Mouse (Mus musculus): Measurements from ENCODE around the gene Tmem232. TPM values are rescaled to one million over a fixed set of nuclear protein-coding genes. Genes with fewer than 3 reads are reported as not detected.

The Tmem232 gene
- total RNA-seq (2014; rRNA removed) (1.6 and 2.0 TPM in 2 replicates), polyA plus RNA-seq (2015; fragmentation: Nextera tagmentation; extraction: Ambion mirVana) (0.89 and 1.3 TPM in 2 replicates)

DNA sequence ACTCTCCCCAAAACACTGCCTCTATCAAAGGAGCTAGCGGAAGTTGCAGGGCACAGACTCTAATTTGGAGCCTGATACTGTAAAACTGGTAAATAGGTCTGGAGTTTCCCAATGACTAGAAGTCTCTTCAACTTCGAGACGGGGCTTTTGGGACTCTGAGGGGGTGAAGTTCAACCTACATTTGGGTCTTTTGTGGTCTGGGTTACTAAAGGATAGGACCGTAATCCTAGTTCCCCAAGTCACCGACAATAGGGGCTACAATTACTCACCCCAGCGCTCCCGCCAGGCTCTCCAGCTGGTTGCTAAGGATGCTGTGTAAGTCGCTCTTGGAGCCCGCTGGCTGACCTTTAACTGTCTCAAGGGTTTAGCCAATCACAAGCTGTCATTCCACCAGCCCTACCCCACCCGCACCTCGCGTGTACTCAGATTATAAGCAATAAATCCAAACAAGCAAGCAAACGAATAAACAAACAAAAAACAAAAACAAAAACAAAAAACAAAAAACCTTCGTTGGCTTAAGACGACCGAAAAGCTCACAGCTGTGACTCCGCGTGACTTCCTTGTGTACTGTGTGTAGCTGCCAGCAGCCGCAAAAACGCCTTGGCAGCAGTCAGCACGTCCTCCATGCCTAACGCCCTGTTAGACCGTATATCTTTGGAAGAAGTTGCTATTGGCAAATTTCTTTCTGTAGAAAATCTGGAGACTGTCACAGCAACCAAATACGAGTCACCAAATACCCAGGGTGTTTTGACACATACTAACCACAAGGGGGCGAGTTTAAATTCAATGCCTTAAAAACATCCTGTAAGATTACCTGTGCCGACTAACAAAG, at the start of gene Tmem232:
Gene Tmem232 (minus strand): TSS at position 342 of the 832 bp plus-strand sequence.
- H3K9me3 ChIP-seq (ENCODE audit: low read length): no peaks in the 10 kb centered on the region
- no peaks in the 10 kb centered on the region for H3K36me3 ChIP-seq (ENCODE audit: insufficient read depth, low read length)
- ATAC-seq (peak; percentile 87), DNase-seq (ENCODE audit: low spot score) (peak; percentile 74)
- H3K4me3 ChIP-seq (ENCODE audit: low read length): peak within 1 kb of the TSS; percentile 37
- H3K4me1 ChIP-seq (ENCODE audit: insufficient read depth, low read length): no peaks in the 10 kb centered on the region; the same call in 1 of the 2 replicates
- 15% methylated on average over 26 of the region's 26 CpGs for WGBS
- no peaks in the 10 kb centered on the region for H3K27me3 ChIP-seq (ENCODE audit: insufficient read depth, low read length)
- H3K27ac ChIP-seq: no peak within 1 kb of the TSS
- H3K9ac ChIP-seq (replicated peaks; ENCODE audit: low read length): 0 out of 2 replicates have a peak within 1 kb of the TSS, but pooled peaks have one; percentile 21
- TF ChIP-seq CTCF (IDR thresholded peaks at IDR 0.05; ENCODE audit: low read depth): peak; percentile 70
- peak within 1 kb of the TSS; percentile 72 for H3K4me2 ChIP-seq (ENCODE audit: low read depth, low read length)

GRCm38 (mm10) chr17:65586892-65587291, 46.3 kb upstream of the Tmem232 start:
- Histone ChIP-seq H3K27me3 (ENCODE audit: insufficient read depth, low read length) (no peaks in the 10 kb centered on the region), H3K4me3 (ENCODE audit: low read length) (no peak overlapping the region), H3K4me2 (ENCODE audit: low read depth, low read length) (no peak overlapping the region), H3K36me3 (ENCODE audit: insufficient read depth, low read length) (peaks cover under 1% of the 10 kb centered on the region; the same call in 1 of the 2 replicates), H3K9ac (replicated peaks; ENCODE audit: low read length) (no peak overlapping the region), H3K9me3 (ENCODE audit: low read length) (no peaks in the 10 kb centered on the region), H3K27ac (no peak overlapping the region), H3K4me1 (ENCODE audit: insufficient read depth, low read length) (no peaks in the 10 kb centered on the region)
- ATAC-seq (no peak), DNase-seq (ENCODE audit: low spot score) (no peak)
- WGBS: 78% methylated on average over 3 of the region's 3 CpGs
- TF ChIP-seq CTCF (IDR thresholded peaks at IDR 0.05; ENCODE audit: low read depth): no peak

DNA sequence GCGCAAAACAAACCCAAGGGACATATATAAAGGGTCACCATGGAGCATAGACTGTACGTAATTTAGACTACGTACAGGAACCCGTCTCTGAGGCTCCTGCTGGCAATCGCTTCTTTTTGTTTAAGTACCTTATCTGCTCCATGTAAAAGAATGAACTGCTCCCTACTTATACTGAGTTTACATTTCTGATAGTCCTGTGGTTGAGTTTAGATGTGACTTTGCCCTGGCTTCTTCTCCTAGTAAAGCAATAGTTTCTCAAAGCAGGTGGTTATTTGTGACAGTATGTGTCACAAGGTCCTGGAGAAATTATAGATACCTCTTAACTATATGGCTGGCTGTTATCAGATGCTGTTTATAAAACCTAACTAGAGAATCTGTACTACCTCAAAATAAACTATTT, 40.9 kb upstream of the Tmem232 start:
- no peak overlapping the region for H3K9ac ChIP-seq (replicated peaks; ENCODE audit: low read length)
- no peak for TF ChIP-seq CTCF (IDR thresholded peaks at IDR 0.05; ENCODE audit: low read depth)
- DNase-seq (ENCODE audit: low spot score) (no peak), ATAC-seq (no peak)
- no peaks in the 10 kb centered on the region for H3K27me3 ChIP-seq (ENCODE audit: insufficient read depth, low read length)
- WGBS: 88% methylated on average over 5 of the region's 5 CpGs
- no peaks in the 10 kb centered on the region for H3K4me1 ChIP-seq (ENCODE audit: insufficient read depth, low read length)
- peaks cover 16% of the 10 kb centered on the region for H3K36me3 ChIP-seq (ENCODE audit: insufficient read depth, low read length)
- H3K27ac ChIP-seq: no peak overlapping the region
- H3K9me3 ChIP-seq (ENCODE audit: low read length): no peaks in the 10 kb centered on the region
- H3K4me3 ChIP-seq (ENCODE audit: low read length): no peak overlapping the region
- H3K4me2 ChIP-seq (ENCODE audit: low read depth, low read length): no peak overlapping the region

DNA sequence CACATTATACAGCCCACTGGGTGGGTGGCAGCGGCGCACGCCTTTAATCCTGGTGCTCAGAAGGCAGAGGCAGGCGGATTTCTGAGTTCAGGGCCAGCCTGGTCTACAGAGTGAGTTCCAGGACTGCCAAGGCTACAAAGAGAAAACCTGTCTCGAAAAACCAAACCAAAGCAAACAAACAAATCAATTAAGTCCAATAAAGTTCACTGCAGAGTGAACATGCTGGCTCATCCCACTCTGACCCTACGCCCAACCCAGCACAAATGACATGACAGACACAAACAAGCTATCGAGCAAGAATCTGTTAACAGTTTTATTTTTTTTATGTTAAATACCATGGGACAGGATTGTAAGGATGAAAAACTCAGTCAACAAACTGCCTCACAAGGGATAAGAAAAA, 39.2 kb upstream of the Tmem232 start:
- no peak for DNase-seq (ENCODE audit: low spot score)
- Histone ChIP-seq H3K27ac (no peak overlapping the region), H3K36me3 (ENCODE audit: insufficient read depth, low read length) (peaks cover 16% of the 10 kb centered on the region), H3K9ac (replicated peaks; ENCODE audit: low read length) (no peak overlapping the region), H3K27me3 (ENCODE audit: insufficient read depth, low read length) (no peaks in the 10 kb centered on the region), H3K4me2 (ENCODE audit: low read depth, low read length) (no peak overlapping the region), H3K4me3 (ENCODE audit: low read length) (no peak overlapping the region), H3K9me3 (ENCODE audit: low read length) (no peaks in the 10 kb centered on the region), H3K4me1 (ENCODE audit: insufficient read depth, low read length) (no peaks in the 10 kb centered on the region)
- ATAC-seq: no peak
- TF ChIP-seq CTCF (IDR thresholded peaks at IDR 0.05; ENCODE audit: low read depth): no peak
- WGBS: 95% methylated on average over 7 of the region's 7 CpGs

GRCm38 (mm10) chr17:65575339-65575738, 34.8 kb upstream of the Tmem232 start:
- WGBS: 90% methylated on average over 1 of the region's 1 CpGs
- peaks cover 8% of the 10 kb centered on the region for H3K36me3 ChIP-seq (ENCODE audit: insufficient read depth, low read length)
- H3K27ac ChIP-seq: no peak overlapping the region
- peak; percentile 68 for TF ChIP-seq CTCF (IDR thresholded peaks at IDR 0.05; ENCODE audit: low read depth)
- H3K4me2 ChIP-seq (ENCODE audit: low read depth, low read length): no peak overlapping the region
- no peak overlapping the region for H3K4me3 ChIP-seq (ENCODE audit: low read length)
- H3K4me1 ChIP-seq (ENCODE audit: insufficient read depth, low read length): no peaks in the 10 kb centered on the region
- H3K9me3 ChIP-seq (ENCODE audit: low read length): no peaks in the 10 kb centered on the region
- no peaks in the 10 kb centered on the region for H3K27me3 ChIP-seq (ENCODE audit: insufficient read depth, low read length)
- peak; percentile 63; the same call in 1 of the 2 replicates for ATAC-seq
- peak; percentile 78 for DNase-seq (ENCODE audit: low spot score)
- no peak overlapping the region for H3K9ac ChIP-seq (replicated peaks; ENCODE audit: low read length)

- TF ChIP-seq CTCF (IDR thresholded peaks at IDR 0.05; ENCODE audit: low read depth): no peak
- ATAC-seq (0 out of 2 replicates have a peak, but pooled peaks have one; percentile 14), DNase-seq (ENCODE audit: low spot score) (no peak)
- no peaks in the 10 kb centered on the region for H3K4me1 ChIP-seq (ENCODE audit: insufficient read depth, low read length)
- no peak overlapping the region for H3K4me3 ChIP-seq (ENCODE audit: low read length)
- WGBS: 88% methylated on average over 8 of the region's 8 CpGs
- no peaks in the 10 kb centered on the region for H3K27me3 ChIP-seq (ENCODE audit: insufficient read depth, low read length)
- H3K9me3 ChIP-seq (ENCODE audit: low read length): no peaks in the 10 kb centered on the region
- H3K27ac ChIP-seq: no peak overlapping the region
- peaks cover 4% of the 10 kb centered on the region for H3K36me3 ChIP-seq (ENCODE audit: insufficient read depth, low read length)
- H3K4me2 ChIP-seq (ENCODE audit: low read depth, low read length): no peak overlapping the region
- no peak overlapping the region for H3K9ac ChIP-seq (replicated peaks; ENCODE audit: low read length)
Observed at GRCm38 (mm10) chr17:65574850-65575249, 34.3 kb upstream of the Tmem232 start.

DNA sequence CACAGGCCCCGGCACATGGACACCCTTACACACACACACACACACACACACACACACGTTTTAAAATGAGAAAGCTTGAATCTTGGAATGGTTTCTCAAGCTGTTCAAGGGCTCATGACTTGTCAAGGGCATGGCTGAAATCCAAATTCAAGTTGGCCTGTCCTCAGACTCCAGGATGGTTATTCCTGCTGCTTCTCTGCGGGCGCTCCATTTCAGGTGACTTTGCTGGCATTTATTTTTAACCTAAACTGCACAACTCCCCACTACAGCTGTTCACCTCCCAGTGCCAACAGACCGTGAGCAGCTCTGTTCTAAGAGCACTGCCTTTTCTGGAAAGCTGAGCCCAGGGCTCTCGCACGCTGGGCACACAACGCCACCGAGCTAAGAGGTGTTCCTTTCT, 31.3 kb upstream of the Tmem232 start:
- no peaks in the 10 kb centered on the region for H3K27me3 ChIP-seq (ENCODE audit: insufficient read depth, low read length)
- no peak overlapping the region for H3K9ac ChIP-seq (replicated peaks; ENCODE audit: low read length)
- DNase-seq (ENCODE audit: low spot score) (no peak), ATAC-seq (no peak)
- 79% methylated on average over 9 of the region's 9 CpGs for WGBS
- no peak overlapping the region for H3K4me2 ChIP-seq (ENCODE audit: low read depth, low read length)
- no peaks in the 10 kb centered on the region for H3K9me3 ChIP-seq (ENCODE audit: low read length)
- H3K27ac ChIP-seq: no peak overlapping the region
- H3K4me3 ChIP-seq (ENCODE audit: low read length): no peak overlapping the region
- H3K36me3 ChIP-seq (ENCODE audit: insufficient read depth, low read length): no peaks in the 10 kb centered on the region
- H3K4me1 ChIP-seq (ENCODE audit: insufficient read depth, low read length): no peaks in the 10 kb centered on the region
- TF ChIP-seq CTCF (IDR thresholded peaks at IDR 0.05; ENCODE audit: low read depth): no peak
